Mouse (Mus musculus): ENCODE data around the gene Trabd2b.

Gene Trabd2b

DNA sequence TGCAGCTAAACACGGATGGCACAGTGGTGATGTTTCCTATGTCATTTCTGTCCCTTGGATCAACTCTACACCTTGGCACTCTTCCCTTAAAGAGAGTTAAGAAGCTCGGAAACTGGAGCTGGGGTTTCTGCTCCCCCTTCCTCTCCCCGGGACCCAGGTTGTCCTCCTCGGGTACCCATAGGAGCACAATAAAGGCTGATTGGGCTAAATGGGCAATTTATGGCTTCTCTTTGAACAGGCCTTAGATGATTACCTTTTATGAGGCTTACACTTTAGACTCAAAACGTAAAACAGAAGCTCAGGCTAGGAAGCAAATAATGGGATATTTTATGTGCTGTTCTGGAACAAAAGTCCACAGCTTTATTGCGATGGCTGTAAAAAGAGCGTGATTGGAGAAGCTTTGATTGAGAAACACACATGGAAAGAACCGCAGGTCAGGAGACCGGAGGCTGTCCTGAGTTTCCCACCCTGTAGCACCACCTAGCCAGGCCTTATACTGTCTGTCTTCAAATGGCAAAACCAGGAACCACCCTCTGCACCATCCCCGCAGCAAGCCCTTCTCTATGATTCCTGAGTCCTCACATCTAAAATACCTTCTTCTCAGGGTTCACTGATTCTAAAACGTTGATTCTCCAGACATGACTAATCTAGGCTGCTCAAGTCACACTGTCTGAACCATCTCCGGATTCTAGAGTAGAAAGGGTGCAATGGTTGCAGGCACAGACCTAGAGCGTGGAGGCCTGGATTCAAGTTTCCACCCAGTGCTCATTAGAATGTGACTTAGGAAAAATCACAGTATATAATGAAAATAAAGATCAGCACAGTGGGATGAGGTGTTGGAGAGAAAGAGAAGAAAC lies 240.5 kb downstream of the Trabd2b start:
- in situ Hi-C loops (cut with MboI, MseI) = no loop called here

DNA sequence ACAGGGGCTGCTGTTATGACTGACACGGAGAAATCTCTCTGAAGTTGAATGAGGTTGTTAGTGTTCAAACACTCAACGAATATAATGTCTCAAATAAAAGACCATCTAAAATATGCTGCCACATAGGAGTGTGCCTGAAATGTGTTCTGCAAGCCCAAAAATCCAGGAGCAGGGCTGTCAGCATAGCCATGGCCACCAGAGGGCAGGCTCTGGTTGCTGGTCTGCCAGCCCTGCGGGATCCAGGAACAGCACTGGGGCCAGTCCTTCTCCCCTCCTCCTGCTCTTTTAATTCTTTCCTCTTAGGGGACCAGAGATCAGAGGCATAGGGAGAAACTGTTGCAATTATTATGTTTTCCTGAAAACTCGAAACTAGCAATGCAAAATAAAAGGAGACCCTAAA lies 241.2 kb downstream of the Trabd2b start:
- in situ Hi-C loops (cut with MboI, MseI) = no loop called here

DNA sequence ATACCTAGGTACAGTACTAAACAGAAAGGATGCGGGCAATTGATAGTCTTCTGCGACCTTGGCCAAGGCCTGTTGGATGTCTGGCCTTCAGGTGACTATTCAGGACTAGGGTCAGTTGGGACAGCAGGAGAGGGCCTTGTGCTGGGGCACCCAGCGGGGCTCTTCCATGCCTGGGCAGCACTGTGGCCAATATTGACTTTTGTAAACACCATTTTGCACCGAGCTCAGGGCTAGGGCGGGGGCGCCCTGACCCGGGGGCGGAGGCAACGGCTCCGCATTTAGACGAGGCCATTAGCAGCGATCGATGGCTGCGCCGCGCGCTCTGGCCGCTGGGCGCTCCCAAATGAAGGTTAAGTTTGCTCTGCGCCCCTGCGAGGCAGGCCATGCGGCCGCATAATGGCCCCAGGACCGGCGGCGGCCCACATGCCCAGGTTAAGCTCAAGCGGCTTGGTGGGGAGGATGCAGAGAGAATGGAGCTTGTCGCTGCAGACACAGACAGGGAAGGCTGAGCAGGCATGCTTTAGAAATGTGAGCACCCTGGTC lies 242.1 kb downstream of the Trabd2b start:
- in situ Hi-C loops (cut with MboI, MseI) = no loop called here

DNA sequence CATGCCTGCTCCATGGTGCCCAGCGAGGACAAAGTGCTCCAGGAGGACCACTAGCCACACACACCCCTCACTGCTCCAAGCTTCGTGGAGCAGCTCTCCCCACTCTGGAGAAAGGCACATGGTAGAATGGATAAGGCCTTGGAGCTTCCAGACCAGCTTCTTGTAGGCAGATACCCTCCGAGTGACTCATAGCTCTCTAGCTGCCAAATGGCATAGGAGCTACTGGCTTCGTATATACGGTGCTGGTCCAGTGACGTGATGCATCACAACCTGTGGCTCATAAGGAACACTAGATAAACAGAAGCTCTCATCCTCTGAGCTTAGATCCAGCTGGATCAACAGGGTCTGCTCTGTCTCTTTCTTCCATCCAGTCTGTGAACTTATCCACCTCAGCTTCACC lies 244.0 kb downstream of the Trabd2b start:
- in situ Hi-C loops (cut with MboI, MseI) = no loop called here

DNA sequence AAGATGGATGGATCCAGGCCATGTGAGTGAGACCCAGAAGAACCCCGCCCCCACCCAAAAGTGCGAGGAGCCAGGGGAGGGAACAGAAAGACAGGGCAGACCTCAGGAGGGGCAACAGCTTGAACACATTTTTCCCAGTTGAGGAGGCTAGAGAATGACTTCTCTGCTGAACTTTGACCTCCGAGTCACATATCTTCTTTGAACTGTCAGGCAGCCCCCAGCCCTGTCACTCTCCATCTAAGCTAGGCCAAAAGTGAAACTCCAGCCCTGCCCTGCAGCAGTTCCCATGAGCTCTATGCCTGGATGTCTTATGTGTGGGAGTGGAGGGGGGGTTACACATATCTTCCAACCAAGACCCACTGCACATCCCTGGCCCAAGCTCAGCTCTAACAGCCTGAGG lies 244.5 kb downstream of the Trabd2b start:
- in situ Hi-C loops (cut with MboI, MseI) = no loop called here

DNA sequence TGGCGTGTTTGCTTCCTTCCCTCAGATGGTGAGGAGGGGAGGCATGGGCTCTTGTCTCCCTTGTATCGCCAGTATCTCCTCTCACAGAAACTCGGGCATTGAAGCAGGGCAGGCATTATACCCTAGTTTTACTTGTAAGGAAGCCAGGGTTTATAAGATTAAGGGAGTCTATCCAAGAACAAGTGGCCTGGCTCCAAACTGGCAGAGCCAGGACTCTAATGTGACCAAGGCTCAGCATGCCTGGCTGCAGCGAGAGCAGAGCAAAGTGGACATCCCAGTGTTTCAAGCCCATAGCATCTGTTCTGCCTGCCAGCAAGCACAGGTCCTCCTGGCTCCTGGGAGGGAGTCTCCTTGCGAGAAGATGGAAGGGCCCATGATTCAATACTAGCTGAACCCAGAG lies 245.1 kb downstream of the Trabd2b start:
- in situ Hi-C loops (cut with MboI, MseI) = no loop called here

DNA sequence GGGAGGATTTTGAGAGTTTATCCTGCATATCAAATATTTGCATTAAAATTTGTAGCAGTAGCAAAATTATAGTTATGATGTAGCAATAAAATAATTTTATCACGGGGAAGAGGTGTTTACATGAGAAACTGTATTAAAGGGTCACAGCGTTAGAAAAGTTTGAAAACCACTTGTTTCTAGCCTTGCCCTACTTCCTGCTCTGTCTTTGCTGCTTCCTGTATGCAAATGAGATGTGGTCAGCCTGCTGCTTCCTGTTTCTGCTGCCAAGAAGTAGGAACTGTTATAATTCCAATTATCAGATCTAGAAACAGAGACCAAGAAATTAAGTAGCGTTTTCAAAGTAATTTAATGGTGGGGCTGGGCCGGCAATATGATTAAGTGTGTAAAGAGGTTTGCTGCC lies 245.9 kb downstream of the Trabd2b start:
- in situ Hi-C loops (cut with MboI, MseI) = no loop called here

DNA sequence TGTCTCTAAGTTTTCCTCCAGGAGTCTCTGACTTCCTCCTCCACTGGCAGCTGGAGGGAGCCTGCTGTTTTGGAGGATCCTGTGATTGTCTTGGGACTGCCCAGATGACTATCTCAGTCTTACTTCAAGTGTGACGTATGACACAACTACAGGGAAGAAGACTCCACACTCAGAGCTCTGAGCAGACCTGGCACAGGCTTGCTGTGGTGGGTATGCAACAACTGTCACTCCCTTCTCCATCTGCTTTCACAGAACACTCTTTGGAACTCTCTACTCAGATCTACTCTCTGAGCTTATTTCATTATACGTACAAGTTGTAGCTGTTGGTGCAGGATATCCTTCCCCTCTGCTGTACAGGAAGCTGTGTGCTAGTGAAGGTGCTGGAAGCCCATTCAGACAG lies 251.4 kb downstream of the Trabd2b start:
- in situ Hi-C loops (cut with MboI, MseI) = no loop called here

DNA sequence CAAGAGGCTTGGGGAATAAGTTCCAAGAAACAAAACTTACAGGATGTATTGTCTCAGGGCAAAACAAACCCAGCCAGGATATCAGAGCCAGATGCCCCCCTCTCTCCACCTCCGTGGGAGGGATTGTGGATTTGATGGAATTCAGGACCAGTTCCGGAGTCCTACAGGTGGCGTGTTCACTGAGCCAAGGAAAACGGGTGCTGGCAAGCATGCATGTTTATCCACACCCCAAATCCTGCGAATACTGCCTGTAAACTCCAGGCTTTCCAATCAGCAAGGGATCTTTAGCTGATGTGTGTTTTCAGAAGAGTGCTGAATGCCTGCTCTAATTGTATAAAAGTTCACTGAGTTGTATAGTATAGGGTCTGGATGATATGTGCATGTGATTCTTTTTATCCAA lies 253.4 kb downstream of the Trabd2b start:
- in situ Hi-C loops (cut with MboI, MseI) = no loop called here

DNA sequence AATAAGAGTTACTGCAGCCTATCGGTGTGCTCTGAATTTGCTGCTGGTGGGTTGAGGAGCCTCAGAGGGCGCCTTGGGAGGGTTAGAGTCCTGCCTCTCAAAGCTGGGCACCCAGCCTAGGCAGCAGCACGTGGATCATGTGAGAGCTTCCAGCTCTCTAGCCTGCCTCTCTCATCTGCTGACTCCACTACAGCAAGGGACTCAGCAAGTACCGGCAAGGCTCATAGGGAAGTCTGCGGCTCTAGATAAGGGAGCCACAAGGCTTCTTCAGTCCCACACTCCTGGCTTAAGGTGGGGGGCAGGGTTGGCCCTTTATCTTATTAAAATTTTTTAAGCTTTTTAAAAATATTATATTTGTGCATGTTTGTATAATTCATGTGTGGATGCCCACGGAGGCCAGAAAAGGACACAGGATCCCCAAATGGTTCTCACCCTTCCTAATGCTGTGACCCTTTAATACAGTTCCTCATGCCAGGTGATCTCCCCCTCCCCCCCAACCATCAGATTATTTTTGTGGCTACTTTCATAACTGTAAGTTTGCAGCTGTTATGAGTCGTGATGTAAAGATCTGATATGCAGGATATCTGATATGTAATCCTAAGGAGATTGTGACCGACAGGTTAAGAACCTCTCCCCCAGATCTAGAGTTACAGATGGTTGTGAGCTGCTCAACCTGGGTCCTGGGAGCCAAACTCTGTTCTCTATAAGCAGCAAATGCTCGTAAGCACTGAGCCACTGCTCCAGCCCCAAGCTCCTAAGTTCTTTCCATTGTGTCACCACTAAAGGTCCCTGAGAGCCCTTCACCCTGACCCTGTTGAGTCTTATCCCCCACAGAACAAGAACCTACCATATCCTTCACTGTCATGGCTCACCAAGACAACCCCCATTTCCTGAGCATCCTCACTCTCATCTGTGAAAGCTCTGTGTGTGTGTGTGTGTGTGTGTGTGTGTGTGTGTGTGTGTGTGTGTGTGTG lies 257.8 kb downstream of the Trabd2b start:
- in situ Hi-C loops (cut with MboI, MseI) = no loop called here
